Mouse (Mus musculus): ENCODE results near the gene Wipf1.

DNA sequence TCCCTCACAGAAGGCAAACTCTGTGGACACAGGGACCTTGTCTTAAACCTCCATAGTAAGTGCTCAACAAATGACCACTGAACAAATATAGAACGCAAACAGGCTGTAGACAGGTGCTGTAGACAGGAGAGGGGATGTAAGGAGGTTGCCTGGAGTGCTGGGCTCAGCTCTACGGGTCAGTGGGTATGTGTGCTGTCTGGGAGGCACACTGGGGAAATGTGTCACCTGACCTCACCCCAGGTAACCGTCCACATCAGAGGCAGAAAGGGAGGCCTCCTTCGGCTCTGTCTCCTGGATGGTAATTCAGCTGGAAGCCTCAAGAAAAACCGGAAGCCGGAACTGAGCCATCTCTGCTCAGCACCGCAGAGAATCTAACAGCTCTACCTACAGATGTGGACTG is 21.6 kb downstream of the Wipf1 start:
- TF ChIP-seq EP300 (IDR thresholded peaks at IDR 0.05; ENCODE audit: low read depth): no peak
- TF ChIP-seq CTCF (IDR thresholded peaks at IDR 0.05; ENCODE audit: low read depth): no peak

Measured in heart, postnatal 0 days (tissue).